Mouse (Mus musculus) Patski (cell line): ENCODE data around the gene Zfp189. TPM values are rescaled to one million over a fixed set of nuclear protein-coding genes. Genes with fewer than 3 reads are reported as not detected.
A peak's percentile ranks its signal among the peaks of the same experiment; 100 is the strongest.

Source experiments
- ATAC-seq: fragments of 100-300 bp; one replicate; pipeline ENCODE4 v1.8.0; 2021
- CTCF ChIA-PET: fragments of 350-600 bp; sonication (Branson Sonifier 250); formaldehyde crosslinking; loops from one replicate; lab custom pipeline; 2022; ENCODE audit warnings: inconsistent platforms; lab: Charles Lee
- POLR2A ChIA-PET: fragments of 350-600 bp; sonication (Branson Sonifier 250); formaldehyde crosslinking; loops from one replicate; lab custom pipeline; 2022; ENCODE audit warnings: antibody characterized with exemption, inconsistent platforms; lab: Charles Lee
- DNase-seq: peaks from one replicate; pipeline ENCODE4 v3.0.0-alpha.2; 2011; ENCODE audit warnings: low read depth, low spot score
- H3K27me3 ChIP-seq: fragments of 371-371 bp; one replicate; pipeline ENCODE4 v1.5.1; 2021
- CTCF ChIP-seq: fragments of 100-300 bp; IDR thresholded peaks from one replicate; pipeline ENCODE4 v1.5.1; 2021
- in situ Hi-C: fragments of 300-500 bp; cut with MboI; formaldehyde crosslinking; loops from 3 replicates; pipeline ENCODE4 v1.11.1; 2018; ENCODE audit warnings: low pct_unique_long_range_greater_than_20kb, mixed read lengths
- polyA plus RNA-seq: library from polyadenylated mRNA; unstranded; gene quantifications from one replicate; pipeline ENCODE4 v1.2.3, GENCODE M21; 2021

Zfp189 gene
- polyA plus RNA-seq, 1 experiment from 2014 or later: 9.5 TPM

DNA sequence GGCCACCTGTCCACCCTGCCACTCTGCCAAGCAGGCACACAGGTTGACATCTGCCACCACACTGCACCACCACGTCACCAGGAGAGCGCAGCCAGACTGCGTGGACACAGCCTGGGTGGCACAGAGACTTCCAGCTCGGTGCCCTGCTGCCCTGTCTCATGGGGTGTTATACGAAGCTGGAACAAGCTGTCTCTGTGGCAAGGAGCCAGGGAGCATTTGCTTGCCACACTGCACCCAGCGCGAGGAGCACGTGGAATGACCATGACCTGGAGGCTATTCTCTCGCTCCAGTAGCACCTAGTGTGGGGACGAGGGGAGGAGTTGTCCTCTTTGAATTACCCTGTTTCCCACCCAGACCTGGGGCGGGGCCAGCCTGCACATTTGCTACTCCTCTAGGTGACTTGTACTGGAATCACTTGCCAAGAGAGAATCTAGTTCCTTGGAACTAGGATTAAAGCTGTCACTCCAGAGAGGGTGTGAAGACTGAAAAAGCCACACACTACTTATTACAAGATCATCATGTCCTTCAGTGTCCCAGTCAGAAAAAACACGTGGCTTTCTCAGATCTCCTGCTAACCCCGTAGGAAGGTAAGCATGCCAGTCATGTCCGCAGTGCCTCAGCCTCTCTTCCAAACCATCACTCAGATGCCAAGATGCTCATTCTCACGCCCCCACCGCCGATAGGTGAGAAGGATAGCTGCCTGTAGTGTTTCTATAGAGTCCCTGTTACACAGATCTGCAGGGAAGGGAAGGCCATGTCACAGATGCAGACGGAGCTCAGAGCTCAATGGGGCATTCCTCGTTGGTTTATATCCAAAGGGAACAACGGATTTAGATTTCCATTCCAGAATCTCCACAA is 39.2 kb downstream of the Zfp189 start:
- ChIA-PET CTCF (interaction anchor here (1.1 kb wide), 1 partner anchor 67 kb away, joined by 4 read pairs; no protein-coding TSS in a partner anchor), POLR2A (no interaction called here)
- DNase-seq: no peak
- no peak for ATAC-seq
- no peak for TF ChIP-seq CTCF
- no peaks in the 10 kb centered on the region for H3K27me3 ChIP-seq
- in situ Hi-C loops: no loop called here

DNA sequence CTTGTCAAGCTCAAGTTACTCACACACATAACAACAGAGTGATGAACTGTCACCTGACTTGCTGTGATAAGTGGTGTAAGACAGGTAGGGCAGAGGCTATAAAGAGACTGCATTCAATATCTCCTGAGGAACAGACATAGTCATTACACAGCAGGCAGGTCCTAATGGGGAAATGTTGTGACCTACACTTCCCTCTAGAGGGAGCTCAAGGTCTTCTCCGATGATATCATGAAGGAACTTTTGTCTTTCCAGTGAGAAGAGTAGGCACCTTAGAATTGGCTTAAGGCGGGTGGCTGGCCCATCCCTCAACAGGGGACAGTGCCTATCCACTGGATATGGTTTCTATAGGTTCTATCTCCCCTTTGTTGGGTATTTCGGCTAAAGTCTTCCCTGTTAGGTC is 46.6 kb downstream of the Zfp189 start:
- DNase-seq (peak; percentile 17), ATAC-seq (peak; percentile 74)
- peak; percentile 76 for TF ChIP-seq CTCF
- in situ Hi-C loops: no loop called here
- H3K27me3 ChIP-seq: peaks cover 5% of the 10 kb centered on the region
- ChIA-PET CTCF (interaction anchor here (0.7 to 2.3 kb wide), 10 partner anchors 10 to 65 kb away, joined by 3 to 32 read pairs (median 4); partner anchors contain the start of gene Rnf20), POLR2A (no interaction called here)

DNA sequence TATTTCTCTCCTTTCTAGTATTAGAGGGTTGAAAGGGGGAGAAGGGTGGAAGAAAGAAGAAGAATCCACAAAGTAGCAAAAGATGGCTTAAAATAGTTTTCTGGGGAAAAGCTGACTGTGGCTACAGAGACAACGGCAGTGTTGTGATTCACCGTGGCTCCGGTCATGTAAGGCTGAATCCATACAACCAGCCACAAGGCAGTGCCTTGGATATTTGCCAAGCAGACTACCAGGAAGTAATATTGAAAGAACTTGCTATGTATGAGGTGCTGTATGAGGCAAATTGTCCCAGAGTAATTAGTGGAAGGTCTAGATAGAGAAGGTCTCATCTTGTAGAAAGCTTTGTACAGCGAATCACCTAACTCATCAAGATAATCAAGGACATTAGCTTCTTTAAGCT is 51.2 kb downstream of the Zfp189 start:
- TF ChIP-seq CTCF: no peak
- no peak for DNase-seq
- no peak for ATAC-seq
- in situ Hi-C loops: loop anchor here (5.0 kb wide), 1 partner anchor 55 kb away; no protein-coding TSS in a partner anchor
- POLR2A ChIA-PET: no interaction called here
- CTCF ChIA-PET: no interaction called here
- H3K27me3 ChIP-seq: peaks cover 12% of the 10 kb centered on the region

Other genes starting within 250 kb of the Zfp189 start
- not detected for gene Acnat2, start 113.0 kb upstream of the Zfp189 start, polyA plus RNA-seq
- not detected for gene Acnat1, start 47.3 kb upstream of the Zfp189 start, polyA plus RNA-seq
- not detected for gene Baat, start 14.6 kb upstream of the Zfp189 start, polyA plus RNA-seq
- 24.8 TPM for gene Mrpl50, start 83 bp upstream of the Zfp189 start, polyA plus RNA-seq
- gene Aldob, start 28.4 kb downstream of the Zfp189 start, polyA plus RNA-seq: not detected
- gene Tmem246, start 76.7 kb downstream of the Zfp189 start, polyA plus RNA-seq: not detected
- 30.5 TPM for gene Rnf20, start 110.8 kb downstream of the Zfp189 start, polyA plus RNA-seq
- not detected for gene Ppp3r2, start 160.8 kb downstream of the Zfp189 start, polyA plus RNA-seq